Mouse (Mus musculus): ENCODE measurements at regions not wholly inside any gene's neighbourhood (a gene's known extent, or its start where the extent isn't known, plus 50 kb on each side); places are given as distances from the start of the nearest gene placed in this dataset.

DNA sequence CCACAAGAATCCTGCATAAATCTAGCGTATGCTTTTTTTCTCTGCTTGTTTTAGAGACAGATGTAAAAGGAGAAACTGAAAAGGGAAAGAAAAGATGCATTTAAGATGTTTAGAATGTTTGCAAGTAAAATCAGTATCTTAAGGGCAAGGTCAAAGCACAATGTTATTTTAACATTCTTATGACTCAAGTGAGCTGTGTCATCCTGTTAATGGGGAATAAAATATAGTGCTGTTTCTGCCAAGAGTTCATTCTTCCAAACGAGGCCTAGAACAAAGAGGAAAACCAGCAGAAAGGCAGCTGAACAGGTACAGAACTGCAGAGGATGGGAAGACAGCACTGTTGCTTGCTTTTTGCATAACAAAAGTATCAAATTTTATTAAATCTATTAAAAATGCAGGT is 156.7 kb upstream of the Tmtc1 start:
- no peak for DNase-seq (ENCODE audit: low read depth, low spot score)

DNA sequence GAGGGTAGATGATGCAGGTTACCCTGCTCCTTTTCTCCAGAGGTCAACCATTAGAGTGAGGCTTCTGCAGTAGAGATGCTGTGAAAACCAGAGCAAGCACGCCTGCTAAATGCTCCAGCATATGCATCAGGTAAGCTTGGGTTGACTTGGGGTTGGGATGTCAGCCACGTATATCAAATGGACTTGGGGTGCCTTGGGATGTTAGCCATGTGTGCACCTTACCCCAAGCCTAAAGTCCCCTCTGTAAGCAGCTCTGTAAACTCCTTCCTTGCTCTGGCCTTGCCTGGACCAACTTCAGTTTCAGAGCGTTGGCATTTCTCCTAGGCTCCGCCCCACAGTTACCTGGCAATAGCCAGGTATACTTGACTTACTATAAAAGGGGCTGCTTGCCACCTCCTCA is 155.3 kb upstream of the Tmtc1 start:
- no peak for DNase-seq (ENCODE audit: low read depth, low spot score)

DNA sequence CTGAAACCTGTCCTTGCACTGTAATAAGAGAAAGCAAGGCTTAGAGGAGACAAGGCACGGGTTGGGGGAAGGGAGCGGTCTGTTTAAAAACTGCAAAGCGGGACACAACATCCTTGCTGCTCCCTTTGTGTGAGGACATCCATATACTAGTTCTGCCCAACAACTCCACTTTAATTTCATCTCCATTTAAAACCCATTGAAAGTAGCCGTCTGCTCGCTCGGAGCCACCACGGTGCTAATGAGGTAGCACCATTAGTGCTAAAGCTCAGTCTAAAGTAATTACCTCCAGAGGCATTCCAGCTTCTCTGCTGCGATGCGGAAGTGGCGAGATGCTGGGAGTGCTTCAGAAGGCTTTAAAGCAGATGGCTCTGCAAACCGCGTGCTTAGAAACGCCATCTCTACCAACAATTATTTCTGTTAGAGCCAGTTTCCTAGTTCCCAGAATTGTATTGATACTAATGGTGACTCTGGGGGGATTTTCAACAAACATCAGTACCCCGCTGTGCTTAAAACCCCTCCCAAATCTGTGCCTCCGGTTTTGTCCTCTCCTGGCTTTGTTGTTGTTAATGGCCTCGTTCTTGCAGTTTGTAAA is 154.7 kb upstream of the Tmtc1 start:
- DNase-seq (ENCODE audit: low read depth, low spot score) = no peak

DNA sequence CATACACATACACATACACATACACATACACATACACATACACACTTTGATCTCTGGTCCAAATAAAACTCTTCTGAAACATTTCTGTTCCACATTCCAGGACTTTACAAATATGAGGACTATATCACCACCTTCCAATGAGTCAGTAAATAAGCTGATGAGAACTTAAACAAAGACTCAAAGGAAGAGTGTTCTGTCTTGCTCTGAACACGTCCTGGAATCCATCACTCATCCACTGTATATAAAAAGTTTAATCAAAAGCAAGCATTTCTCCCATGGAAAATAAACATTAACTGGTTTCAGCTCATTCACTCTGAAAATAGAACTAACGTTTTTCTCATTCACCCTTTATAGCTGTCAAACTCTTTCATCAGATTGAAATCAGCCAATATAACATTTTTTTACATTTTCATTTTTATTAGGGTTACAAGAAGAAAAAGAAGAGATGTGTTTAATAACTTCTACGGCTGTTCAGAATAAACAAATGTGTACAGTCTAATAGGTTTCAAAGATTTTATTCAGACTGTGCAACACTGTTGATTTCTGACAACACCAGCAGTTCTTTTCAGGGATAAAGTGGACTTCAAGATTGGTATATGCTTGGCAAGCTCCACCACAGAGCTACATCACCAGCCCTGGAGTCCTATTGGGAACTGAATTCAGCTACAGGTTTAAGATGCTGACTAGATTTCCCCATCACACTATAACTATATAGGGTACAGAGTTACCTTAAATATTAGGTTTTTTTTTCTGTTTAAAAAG is 151.0 kb upstream of the Tmtc1 start:
- no peak for DNase-seq (ENCODE audit: low read depth, low spot score)

DNA sequence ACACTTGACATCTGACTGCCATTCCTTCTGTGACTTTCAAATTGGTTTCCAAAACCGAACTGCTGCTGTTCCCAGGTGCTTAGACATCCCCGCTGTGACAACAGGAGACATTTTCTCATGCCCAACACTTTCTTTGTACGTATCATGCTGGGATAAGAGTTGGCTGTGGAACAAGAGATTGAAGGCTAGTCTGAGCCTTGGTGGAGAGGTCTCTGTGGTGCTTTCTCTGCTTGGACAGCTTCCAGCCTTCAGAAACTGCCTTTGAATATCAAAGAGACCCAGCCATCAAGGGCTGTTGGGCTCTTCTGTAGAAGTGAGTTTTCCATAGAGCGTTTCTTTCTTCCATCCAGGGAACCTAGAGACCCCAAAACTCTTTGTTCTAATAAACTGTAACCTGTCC is 144.8 kb upstream of the Tmtc1 start:
- no peak for DNase-seq (ENCODE audit: low read depth, low spot score)

DNA sequence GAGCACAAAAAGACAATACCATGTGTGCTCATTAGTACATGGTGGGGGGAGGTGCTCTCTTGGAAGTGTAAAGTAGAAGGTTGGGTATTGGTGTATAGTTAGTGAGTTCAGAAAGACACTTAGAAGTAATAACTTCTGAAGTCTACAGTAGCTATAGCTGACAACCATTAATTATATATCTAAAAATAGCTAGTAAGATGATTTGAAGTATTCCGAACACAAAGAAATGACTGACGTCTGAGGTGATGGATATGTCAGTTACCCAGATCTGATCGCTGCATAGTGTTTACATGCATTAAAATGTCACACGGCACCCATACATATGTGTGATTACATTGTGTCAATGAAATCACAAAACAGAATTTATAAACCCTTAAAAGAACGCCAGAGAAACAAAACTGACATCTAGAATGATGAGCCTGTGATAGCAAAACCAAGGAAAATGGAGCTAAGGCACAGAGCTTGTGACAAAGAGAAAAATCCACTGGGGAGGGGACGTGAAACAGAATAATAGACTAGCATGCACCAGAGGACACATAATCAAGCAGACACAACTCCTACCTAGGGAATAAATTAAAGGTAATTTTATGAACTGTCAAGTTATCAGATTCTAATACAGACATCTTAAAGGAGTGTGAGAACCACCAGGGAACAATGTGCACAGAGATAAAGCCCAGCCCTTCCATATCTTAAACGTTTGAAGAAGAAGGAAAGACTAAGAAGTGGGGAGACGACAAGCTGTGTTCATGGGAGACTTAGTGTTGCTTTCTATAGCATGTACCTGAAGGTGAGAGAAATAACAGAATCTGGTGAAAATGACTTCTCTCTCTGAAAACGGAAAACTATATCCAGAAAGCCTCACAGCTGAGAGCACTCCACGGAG is 142.5 kb upstream of the Tmtc1 start:
- DNase-seq (ENCODE audit: low read depth, low spot score) = no peak

DNA sequence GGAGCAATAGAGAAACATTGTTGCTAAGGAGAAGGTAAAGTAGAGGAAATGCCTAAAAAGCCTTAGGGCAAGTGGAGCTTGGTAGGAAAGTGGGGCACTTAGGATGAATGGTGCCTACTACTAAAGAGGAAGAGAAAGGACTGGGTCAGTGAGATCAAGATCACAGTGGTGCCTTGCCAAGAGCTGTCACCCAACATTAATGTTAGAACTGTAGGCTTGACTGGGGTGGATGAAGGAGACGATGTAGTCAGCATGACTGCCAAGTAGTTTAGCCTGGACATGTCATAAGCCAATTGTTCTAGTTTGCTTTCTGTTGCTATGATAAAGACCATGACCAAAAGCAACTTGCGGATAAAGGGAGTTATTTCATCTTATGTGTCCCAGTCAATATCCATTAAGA is 139.9 kb upstream of the Tmtc1 start:
- no peak for DNase-seq (ENCODE audit: low read depth, low spot score)

DNA sequence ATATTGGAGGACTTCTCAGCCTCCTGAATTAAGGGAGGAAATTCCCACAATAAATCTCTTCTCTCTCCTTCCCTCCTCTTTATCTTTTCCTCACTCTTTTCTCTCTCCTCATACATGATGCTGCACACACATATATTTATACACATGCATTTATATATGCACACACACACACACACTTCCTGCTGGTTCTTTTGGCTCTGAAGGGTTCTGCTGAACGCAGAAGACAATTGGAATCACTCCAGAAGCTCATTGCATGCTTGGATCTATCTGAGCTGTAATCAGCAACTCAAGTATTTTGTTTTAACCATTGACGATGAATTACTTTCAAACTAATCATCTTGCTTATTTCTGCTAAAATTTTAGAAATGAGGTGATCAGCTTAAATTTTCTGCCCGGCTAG is 134.1 kb upstream of the Tmtc1 start:
- DNase-seq (ENCODE audit: low read depth, low spot score) = no peak

DNA sequence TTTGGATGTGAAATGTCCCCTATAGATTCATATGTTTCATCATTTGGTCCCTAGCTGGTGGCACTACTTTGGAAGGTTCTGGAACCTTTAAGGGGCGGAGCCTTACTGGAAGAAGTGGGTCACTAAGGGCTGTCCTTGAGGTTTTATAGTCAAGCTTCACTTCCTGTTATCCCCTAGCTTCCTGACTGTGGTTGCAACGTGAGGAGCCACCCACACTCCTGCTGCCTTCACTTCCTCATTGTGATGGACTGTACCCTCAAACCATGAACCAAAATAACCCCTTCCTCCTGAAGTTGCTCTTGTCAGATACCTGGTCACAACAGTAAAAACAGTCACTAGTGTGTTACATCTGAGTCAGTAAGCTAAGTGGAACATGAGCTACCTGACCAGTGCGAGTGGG is 133.5 kb upstream of the Tmtc1 start:
- no peak for DNase-seq (ENCODE audit: low read depth, low spot score)

DNA sequence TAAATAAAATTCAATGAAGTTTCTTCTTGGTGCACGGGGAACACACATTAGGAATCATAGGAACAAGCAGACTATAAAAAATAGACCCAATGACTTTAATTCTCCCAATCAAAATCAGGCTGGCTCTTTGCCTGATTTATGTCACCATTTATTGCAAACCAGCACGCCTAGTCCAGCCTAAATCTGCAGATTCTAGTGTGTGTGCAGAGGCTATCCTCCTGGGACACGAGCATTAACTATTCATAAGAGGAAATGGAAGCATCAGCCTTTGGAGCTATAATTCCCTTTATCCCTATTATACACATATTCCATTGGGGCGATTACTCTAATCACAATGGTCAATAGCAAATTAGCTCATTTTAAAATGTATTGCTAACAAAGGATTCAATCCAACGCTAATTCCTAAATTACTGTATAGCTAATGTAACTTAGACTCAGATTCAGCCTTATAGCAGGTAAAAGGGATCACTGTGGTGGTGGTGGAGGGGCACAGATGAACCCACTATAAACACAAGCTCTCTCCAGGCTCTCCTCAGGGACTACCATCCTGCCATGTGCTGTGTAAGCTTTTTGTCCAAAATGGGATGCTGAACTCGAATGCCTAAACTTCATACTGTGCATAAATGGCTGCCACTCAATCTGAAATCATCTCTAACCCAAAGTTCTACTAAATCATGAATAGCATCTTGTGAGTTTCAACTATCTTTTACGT is 130.7 kb upstream of the Tmtc1 start:
- no peak for DNase-seq (ENCODE audit: low read depth, low spot score)

DNA sequence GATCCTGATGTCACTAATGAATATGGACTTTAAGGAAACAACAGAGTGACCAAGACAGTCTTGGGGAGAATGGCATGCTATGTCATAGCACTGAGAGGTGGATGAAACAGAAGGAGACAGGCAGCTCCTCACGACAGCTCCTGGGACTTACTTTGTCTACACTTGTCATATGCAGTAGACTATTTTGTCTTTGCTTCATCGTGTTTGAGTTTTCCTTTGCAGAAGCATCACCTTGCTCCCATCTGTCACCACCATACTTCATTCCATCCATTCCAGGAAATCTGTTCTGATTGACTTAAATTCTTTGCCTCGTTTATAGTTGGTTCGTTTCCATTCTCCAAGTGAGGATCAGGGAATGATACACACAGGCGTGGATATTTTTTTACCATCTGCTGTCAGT is 128.0 kb upstream of the Tmtc1 start:
- no peak for DNase-seq (ENCODE audit: low read depth, low spot score)

DNA sequence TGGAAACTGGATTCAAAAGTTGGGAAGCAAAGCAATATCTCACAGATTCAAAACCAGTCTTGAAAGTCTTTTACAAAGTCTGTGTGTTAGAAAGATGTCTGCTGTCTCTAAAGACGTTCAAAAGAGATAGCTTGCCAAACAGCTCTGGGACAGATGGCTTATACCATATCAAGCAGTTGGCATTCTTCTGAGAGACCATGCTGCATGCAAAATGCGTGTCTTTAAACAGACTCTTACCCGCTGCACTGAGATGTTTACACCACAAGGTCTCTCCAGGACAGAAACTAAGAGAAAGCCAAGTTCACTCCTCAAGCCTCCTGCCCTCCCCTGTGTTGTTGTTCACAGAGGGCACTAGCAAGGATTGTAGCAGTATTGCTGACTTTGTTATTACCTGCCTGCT is 127.5 kb upstream of the Tmtc1 start:
- DNase-seq (ENCODE audit: low read depth, low spot score) = no peak

DNA sequence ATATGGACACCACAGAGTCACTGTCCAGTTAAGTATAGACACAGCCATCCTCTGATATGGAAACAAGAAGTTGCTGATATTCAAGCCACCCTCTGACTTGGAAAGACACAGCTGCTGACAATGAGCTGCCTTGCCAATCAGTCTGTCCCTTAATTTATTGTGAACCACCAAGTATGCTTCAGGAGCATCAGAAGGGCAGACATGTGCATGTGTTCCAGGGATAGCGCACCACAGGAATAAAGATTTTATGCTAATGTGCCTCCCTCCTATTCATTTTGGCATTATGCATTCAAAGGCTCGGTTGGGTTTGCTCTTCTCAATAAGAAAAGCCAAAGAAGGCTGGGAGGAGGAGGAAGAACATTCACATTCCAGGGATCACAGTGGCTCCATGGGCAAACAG is 120.0 kb upstream of the Tmtc1 start:
- DNase-seq (ENCODE audit: low read depth, low spot score) = no peak

DNA sequence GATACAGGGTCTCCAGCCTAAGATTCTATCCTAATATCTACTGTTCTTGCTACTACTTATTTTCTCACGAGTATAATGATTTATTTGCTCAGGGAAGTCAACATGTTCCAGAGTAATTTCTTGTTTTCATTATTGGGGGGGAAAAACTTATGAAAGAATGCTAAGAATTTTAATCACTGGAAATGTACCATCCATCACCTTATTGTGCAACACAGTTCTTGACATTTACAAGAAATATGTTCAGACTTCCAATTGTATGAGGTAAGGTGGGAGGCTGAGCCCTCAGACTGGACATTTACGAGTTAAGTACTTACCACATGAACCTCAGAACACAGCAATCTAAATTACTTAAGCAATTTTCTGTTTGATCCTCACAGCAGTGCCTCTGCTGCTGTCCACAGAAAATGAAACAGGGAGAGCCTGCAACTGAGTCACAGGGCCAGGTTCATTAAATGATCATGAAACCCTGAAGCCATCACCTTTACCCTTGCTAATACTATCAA is 118.1 kb upstream of the Tmtc1 start:
- no peak for DNase-seq (ENCODE audit: low read depth, low spot score)

DNA sequence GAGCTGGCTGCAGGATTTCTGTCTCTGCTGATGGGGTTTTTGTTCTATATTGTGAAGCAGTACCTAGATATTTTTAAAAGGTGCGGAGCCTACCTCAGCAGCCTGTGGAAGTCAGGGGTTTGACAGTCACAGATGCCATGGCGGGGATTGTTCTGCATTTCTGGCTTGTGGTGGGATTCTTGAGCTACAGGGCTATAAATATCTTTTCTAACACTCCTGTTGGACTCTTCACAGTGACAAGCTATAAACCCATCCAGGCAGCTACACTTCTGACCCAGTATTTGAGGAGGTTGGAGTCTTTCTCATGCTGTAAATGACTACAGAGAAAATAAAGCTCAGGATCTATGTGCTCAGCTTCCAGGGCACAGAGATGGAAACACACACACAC is 112.3 kb upstream of the Tmtc1 start:
- no peak for DNase-seq (ENCODE audit: low read depth, low spot score)

DNA sequence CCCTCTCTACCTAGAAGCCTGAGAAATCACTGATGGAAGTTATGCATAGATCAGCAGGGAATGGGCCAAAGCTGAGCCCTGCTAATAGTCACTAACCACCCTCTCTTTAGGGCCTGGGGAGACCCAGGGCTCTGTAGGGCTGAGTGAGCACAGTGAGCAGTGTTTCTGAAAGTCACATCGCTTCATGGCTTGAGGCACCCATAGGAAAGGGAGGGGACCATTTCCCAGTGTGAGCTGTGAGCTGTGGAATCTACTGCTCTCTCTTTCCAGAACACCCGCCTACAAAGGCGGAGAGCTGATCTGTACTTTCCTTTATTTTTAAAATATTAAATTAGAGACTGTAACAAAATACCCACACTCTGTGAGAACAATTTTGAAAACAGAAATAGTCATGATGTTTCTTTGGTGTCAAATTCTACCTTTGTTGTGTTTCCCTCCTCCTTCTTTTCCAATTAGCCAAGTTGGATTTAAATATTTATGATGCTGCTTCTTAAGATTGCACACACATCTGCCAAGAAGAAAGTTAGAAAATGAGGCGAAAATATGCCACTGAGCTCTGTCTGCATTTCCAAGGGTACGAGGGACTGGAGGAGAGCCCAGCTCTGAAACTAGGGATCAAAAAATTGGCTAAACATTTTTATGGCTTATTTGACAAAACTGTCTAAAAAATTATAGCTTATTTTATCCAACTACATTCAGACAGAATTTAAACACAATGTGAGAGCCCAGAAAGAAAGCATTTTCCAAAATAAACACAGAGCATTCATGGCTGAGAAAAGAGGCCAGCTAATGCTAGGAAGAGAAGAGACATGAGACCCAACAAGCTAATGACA is 111.7 kb upstream of the Tmtc1 start:
- no peak for DNase-seq (ENCODE audit: low read depth, low spot score)

DNA sequence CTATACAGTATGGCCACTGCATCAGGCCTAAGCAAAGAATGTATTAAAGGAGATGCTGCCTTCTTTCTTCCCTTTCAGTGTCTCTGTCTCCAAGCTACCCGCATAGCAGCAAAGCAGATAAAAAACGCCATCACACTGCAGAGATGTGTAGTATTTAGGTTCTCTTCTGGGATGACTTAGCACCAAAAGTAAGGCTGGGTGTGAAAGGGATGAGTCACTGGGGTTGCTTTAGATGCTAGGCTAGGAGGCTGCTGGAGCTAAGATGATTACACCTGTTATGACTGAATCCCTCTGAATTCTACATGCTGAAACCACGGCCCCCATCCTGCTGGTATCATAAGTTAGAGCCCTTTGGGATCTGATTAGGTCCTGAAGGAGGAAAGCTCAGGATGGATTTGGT is 110.3 kb upstream of the Tmtc1 start:
- DNase-seq (ENCODE audit: low read depth, low spot score) = no peak

DNA sequence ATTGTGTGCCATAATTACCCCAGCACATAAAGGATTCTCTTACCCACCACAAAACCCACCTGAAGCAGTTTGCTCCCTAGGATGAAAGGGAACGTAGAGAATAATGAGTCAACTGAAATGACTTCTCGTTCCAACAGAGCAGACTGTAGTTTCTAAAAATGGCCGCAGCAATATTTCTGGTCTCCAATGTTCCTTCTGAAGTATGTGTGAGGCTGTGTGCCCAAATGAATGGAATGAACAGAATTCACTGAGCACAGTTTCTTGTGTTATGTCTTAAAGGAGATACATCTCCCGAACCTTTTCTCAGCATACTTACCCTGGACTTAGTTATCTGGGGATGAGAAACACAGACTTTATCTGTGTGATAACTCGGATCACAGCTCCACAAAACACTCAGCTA is 109.4 kb upstream of the Tmtc1 start:
- no peak for DNase-seq (ENCODE audit: low read depth, low spot score)

DNA sequence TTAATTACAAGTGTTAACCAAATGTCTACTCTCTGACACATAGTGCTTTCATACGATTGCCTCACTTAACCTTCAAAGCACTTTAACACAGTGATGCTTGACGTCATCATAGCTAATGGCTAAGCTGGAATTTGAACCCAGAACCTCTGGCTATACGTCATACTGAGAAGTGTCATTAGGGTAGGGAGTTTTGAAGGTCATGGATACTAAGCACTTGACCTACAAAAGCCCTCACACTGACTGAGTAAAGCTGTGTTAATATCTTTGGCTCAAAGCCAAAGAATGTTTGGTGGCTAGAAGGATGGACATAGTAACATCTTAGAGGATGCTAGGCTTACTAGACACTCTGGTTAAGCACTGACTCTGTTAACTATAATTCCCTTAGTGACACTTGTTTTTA is 106.9 kb upstream of the Tmtc1 start:
- DNase-seq (ENCODE audit: low read depth, low spot score) = no peak

DNA sequence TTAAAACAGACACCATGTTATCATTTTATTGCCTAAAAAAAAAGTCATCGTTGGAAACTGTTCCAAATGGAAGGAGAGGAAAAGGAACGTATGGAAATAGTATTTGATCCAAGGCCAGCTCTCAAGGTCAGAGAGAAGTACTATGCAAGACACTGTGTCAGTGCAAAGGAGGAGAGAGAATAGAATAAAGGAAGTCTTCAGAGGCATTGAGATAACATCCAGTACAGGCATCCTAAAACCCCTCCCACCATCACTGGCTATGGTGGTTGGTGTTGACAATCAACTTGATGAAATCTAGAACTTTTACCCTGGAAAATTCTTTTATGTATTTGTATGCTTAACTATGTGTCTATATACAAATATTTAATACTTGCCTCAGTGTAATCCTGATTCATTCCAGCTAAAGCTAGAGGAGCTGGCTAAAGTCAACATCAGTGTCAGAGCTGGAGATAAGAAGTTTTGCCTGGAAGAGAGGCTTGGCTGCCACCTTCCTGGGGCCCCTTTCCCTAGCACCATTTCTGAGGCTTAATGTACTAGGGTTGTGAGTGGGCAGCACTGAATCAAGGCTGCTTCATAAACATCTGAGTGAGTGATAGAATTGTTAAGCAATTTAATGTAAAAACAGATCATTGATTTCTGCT is 104.1 kb upstream of the Tmtc1 start:
- DNase-seq (ENCODE audit: low read depth, low spot score) = no peak

DNA sequence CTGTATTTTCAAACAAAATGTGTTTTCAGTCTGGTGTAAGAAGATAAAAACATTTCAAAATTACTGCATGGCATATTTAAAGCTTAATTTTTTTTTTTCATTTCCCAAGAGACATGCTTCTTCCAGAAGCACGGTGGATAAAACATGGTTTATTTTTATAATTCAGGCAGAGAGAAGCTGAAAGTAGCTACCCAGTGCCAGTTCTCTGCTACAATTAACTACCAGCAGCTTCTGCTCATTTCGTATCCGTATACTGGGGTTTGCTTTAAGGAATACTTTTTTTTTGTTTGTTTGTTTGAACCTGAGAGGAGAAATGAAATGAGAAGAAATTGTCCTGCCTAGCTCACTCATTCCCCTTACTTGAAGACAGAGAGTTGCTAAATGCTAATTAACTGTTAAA is 98.9 kb upstream of the Tmtc1 start:
- DNase-seq (ENCODE audit: low read depth, low spot score) = no peak

Data from c-Kit-negative CD71-positive TER-119-positive erythroid progenitor cells, embryonic 14.5 days (primary cell).